Mouse (Mus musculus) limb, embryonic 12.5 days (tissue): ENCODE data around the gene Trappc12. TPM values are rescaled to one million over a fixed set of nuclear protein-coding genes. Genes with fewer than 3 reads are reported as not detected.
A peak's percentile ranks its signal among the peaks of the same experiment; 100 is the strongest.

ENCODE experiments used
- ATAC-seq: fragments of 200-750 bp; cut with Nextera tagmentation; 2 replicates; pipeline ENCODE4 v1.8.0; 2017; ENCODE audit warnings: low read depth, moderate TSS enrichment; ENCODE audit not compliant: insufficient number of reproducible peaks, insufficient read depth, low FRiP score, low TSS enrichment
- H3K27ac ChIP-seq: fragments of 300-500 bp; sonication (generic); 2 replicates; pipeline ENCODE4 v1.5.1; 2016; ENCODE audit warnings: mild to moderate bottlenecking, moderate library complexity
- H3K27me3 ChIP-seq: fragments of 300-500 bp; sonication (generic); 2 replicates; pipeline ENCODE4 v1.6.1; 2016; ENCODE audit warnings: mild to moderate bottlenecking, moderate library complexity
- H3K36me3 ChIP-seq: fragments of 300-500 bp; sonication (generic); 2 replicates; pipeline ENCODE4 v1.6.1; 2016; ENCODE audit warnings: mild to moderate bottlenecking, moderate library complexity
- H3K4me1 ChIP-seq: fragments of 300-500 bp; sonication (generic); replicated peaks from 2 replicates; pipeline ENCODE4 v1.6.1; 2016
- H3K4me2 ChIP-seq: fragments of 300-500 bp; sonication (generic); 2 replicates; pipeline ENCODE4 v1.6.1; 2016; ENCODE audit warnings: mild to moderate bottlenecking, moderate library complexity
- H3K4me3 ChIP-seq: fragments of 300-500 bp; sonication (generic); replicated peaks from 2 replicates; pipeline ENCODE4 v1.5.1; 2016; ENCODE audit warnings: mild to moderate bottlenecking
- H3K9ac ChIP-seq: fragments of 300-500 bp; sonication (generic); replicated peaks from 2 replicates; pipeline ENCODE4 v1.6.1; 2016; ENCODE audit warnings: mild to moderate bottlenecking, moderate library complexity
- H3K9me3 ChIP-seq: fragments of 300-500 bp; sonication (generic); 2 replicates; pipeline ENCODE4 v1.6.1; 2016; ENCODE audit warnings: mild to moderate bottlenecking, moderate library complexity
- WGBS: fragments of 180-500 bp; shearing (Covaris S2); methylation state at CpG from one replicate; pipeline ENCODE4 v1.1.7; 2016; 5-methylcytosine and 5-hydroxymethylcytosine counted together
- polyA plus RNA-seq: library from polyadenylated mRNA; unstranded; fragments of >200 nt; fragmentation: Nextera tagmentation; extraction: Ambion mirVana; gene quantifications from 2 replicates; pipeline ENCODE4 v1.2.1, GENCODE M21; 2016

The Trappc12 gene
- 42.1 and 43.0 TPM in 2 replicates for polyA plus RNA-seq

DNA sequence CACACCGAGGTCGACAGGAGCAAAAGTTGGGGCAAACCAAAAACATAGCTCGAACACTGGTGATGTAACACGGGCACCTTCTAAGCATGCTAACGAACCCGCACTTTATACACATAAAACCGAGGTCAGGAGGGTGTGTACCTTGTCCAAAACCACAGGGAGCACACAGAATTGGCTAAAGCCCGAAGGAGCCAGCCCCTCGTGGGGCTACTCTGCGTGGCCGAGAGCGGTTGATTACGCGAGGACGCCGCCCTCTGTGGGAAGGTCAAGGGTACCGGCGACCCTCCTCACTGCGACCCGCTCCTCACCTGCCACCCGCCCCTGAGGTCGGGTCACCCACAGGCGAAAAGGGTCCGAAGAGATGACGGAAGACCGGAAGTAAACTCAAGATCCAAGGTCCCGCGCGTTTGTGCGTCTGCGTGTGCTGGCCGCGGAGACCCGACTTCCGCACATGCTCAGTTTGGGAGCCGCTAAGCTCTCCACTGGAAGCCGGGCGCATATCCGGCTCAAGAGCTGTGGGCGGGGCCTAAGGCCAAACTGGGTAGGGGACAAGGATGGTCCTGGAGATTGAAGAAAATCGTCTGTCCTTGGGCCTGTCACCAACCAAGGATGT lies at the start of gene Trappc12:
TSS of gene Trappc12 (minus strand) at position 452 of the 613 bp plus-strand sequence.
- H3K4me3 ChIP-seq = peak within 1 kb of the TSS; percentile 76
- peak; percentile 85 for ATAC-seq
- H3K4me2 ChIP-seq = peak within 1 kb of the TSS; percentile 96
- peak within 1 kb of the TSS; percentile 80 for H3K9ac ChIP-seq
- H3K4me1 ChIP-seq = peaks cover 20% of the 10 kb centered on the region
- no peaks in the 10 kb centered on the region for H3K9me3 ChIP-seq
- WGBS = 2% methylated on average over 41 of the region's 41 CpGs
- peaks cover 23% of the 10 kb centered on the region for H3K36me3 ChIP-seq
- H3K27ac ChIP-seq = no peak within 1 kb of the TSS
- no peaks in the 10 kb centered on the region for H3K27me3 ChIP-seq

GRCm38 (mm10) chr12:28799798-28800411 lies 49.6 kb upstream of the Trappc12 start:
- Histone ChIP-seq H3K27ac (peak overlapping the region; percentile 85), H3K4me3 (no peak overlapping the region), H3K4me1 (peaks cover 35% of the 10 kb centered on the region), H3K27me3 (no peaks in the 10 kb centered on the region), H3K9me3 (peaks cover 5% of the 10 kb centered on the region), H3K9ac (no peak overlapping the region; the same call in 1 of the 2 replicates), H3K36me3 (no peaks in the 10 kb centered on the region), H3K4me2 (peak overlapping the region; percentile 9; the same call in 1 of the 2 replicates)
- WGBS = 13% methylated on average over 11 of the region's 11 CpGs
- ATAC-seq = peak; percentile 87

DNA sequence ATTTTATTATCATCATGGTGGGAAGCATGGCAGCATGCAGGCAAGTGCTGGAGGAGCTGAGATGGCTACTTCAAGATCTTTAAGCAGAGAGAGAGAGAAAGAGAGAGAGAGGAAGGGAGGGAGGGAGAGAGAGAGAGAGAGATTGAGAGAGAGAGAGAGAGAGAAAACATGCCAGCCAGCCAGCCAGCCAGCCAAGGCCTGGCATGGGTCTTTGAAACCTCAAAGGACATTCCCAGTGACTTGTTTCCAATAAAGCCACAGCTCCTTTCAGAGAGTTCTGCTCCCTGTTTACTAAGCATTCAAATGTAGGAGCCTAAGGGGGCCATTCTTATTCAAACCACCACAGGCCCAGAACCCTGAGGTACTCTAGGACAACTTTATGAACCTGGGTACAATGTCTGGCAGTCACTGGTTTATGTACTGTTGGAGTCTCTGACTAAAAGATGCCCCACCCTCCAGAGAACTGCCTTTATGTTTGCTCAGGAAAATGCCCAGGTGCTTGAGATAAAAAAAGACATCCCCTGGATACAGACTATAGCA lies 46.7 kb upstream of the Trappc12 start:
- Histone ChIP-seq H3K9ac (no peak overlapping the region), H3K36me3 (no peaks in the 10 kb centered on the region), H3K27me3 (no peaks in the 10 kb centered on the region), H3K4me2 (no peak overlapping the region), H3K9me3 (peaks cover 5% of the 10 kb centered on the region), H3K4me1 (peaks cover 35% of the 10 kb centered on the region), H3K27ac (no peak overlapping the region), H3K4me3 (no peak overlapping the region)
- ATAC-seq = no peak

DNA sequence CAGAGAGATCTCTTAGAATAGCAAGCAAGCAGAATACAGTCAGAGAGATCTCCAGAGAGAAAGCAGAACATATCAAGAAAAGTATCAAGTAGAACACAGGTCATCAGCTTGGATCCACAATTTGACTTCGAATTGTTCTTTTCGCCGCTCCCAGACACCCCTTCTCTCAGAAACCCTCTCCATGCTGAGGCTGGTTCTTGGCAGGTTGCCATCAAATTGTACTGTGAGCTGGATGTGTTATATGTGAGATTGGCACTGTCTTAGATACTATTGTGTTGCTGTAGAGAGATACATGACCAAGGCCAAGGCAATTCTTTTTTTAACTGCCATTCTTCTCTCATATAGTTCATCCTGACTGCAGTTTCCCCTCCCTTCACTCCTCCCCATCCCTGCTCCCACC lies 44.8 kb upstream of the Trappc12 start:
- Histone ChIP-seq H3K27ac (no peak overlapping the region), H3K9ac (no peak overlapping the region), H3K4me1 (peaks cover 35% of the 10 kb centered on the region), H3K27me3 (no peaks in the 10 kb centered on the region), H3K4me3 (no peak overlapping the region), H3K9me3 (peaks cover 5% of the 10 kb centered on the region), H3K36me3 (no peaks in the 10 kb centered on the region), H3K4me2 (no peak overlapping the region)
- WGBS = 92% methylated on average over 3 of the region's 3 CpGs
- ATAC-seq = no peak

GRCm38 (mm10) chr12:28793715-28794114 lies 43.4 kb upstream of the Trappc12 start:
- 73% methylated on average over 2 of the region's 2 CpGs for WGBS
- peaks cover 5% of the 10 kb centered on the region for H3K9me3 ChIP-seq

DNA sequence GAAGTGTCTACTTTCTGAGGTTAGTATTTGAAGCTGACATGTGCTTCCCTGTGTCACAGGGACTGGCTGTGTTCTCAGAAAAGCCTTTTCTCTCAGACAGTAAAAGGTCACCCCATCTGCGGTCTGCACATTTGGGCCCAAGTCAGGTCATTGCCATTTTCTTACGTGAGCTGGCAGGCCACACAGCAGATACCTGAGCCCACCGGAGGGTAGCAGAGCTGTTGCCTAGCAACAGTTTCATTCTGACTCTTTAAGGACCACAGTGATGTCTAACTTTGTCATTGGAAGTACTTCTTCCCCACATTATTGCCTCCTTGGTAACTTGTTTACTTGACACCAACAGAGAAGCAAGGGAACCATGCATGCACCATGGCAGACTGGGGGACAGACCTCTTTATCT lies 42.3 kb upstream of the Trappc12 start:
- Histone ChIP-seq H3K27ac (no peak overlapping the region), H3K9ac (no peak overlapping the region), H3K4me3 (no peak overlapping the region), H3K9me3 (no peaks in the 10 kb centered on the region), H3K4me2 (no peak overlapping the region), H3K36me3 (no peaks in the 10 kb centered on the region), H3K27me3 (no peaks in the 10 kb centered on the region), H3K4me1 (peaks cover 29% of the 10 kb centered on the region)
- ATAC-seq = no peak
- 70% methylated on average over 3 of the region's 3 CpGs for WGBS

More at GRCm38 (mm10) chr12:28793715-28794114, 43.4 kb upstream of the Trappc12 start:
- H3K27ac ChIP-seq = no peak overlapping the region
- no peak overlapping the region for H3K9ac ChIP-seq
- no peaks in the 10 kb centered on the region for H3K36me3 ChIP-seq
- H3K4me3 ChIP-seq = no peak overlapping the region
- H3K27me3 ChIP-seq = no peaks in the 10 kb centered on the region
- H3K4me1 ChIP-seq = peaks cover 29% of the 10 kb centered on the region
- no peak overlapping the region for H3K4me2 ChIP-seq
- no peak for ATAC-seq

- Histone ChIP-seq H3K27me3 (no peaks in the 10 kb centered on the region), H3K4me3 (no peak overlapping the region), H3K36me3 (no peaks in the 10 kb centered on the region), H3K9ac (no peak overlapping the region), H3K27ac (no peak overlapping the region), H3K4me1 (peaks cover 51% of the 10 kb centered on the region), H3K4me2 (no peak overlapping the region), H3K9me3 (no peaks in the 10 kb centered on the region)
- 97% methylated on average over 6 of the region's 6 CpGs for WGBS
- ATAC-seq = no peak
Observed at GRCm38 (mm10) chr12:28786310-28786709, 36.0 kb upstream of the Trappc12 start.

DNA sequence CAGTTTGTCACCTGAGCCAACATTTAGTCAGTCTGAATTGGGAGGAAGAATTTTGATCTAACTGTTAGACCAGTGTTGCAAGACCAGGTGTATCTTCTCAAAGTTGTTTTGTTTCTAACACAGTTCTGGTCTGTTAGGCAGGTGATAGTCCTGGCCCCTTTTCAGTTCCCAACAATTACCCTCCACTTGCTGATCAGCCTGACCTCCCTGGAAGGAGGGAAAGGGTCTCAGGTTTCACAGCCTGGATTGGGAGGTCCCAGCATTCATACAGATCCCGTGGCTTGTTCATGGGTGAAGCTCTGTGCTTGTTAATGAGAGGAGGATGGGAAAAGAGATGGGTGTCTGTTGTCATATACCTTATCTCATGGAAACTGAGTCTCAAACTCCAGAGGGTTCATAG lies 35.0 kb upstream of the Trappc12 start:
- ATAC-seq = peak; percentile 71; the same call in 1 of the 2 replicates
- Histone ChIP-seq H3K4me1 (peaks cover 50% of the 10 kb centered on the region), H3K27me3 (no peaks in the 10 kb centered on the region), H3K4me3 (no peak overlapping the region), H3K9ac (no peak overlapping the region), H3K9me3 (no peaks in the 10 kb centered on the region), H3K27ac (peak overlapping the region; percentile 18), H3K36me3 (no peaks in the 10 kb centered on the region), H3K4me2 (no peak overlapping the region)
- 0% methylated on average over 1 of the region's 1 CpGs for WGBS

DNA sequence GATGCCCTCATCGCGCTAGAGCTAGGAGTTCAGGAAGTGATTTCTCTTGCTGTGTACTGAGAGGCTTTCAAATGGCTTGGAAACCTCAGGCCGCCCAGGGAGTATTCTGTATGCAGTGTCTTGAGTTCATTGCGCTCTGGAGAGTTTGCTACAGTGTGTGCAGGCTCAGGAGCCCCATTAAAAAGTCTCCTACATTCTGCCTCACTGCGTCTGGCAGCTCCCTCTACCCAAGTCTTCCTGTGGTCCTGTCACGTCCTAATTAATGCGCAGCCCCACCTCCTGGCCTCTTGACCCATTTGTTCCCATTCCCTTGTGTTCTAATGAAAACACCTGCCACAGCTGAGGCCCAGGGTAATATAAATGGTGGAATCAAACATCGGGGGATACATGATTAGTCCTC lies 34.6 kb upstream of the Trappc12 start:
- 0 out of 2 replicates have a peak, but pooled peaks have one; percentile 24 for ATAC-seq
- no peaks in the 10 kb centered on the region for H3K27me3 ChIP-seq
- H3K27ac ChIP-seq = peak overlapping the region; percentile 60; the same call in 1 of the 2 replicates
- H3K9ac ChIP-seq = no peak overlapping the region
- H3K36me3 ChIP-seq = no peaks in the 10 kb centered on the region
- H3K4me3 ChIP-seq = no peak overlapping the region
- WGBS = 22% methylated on average over 8 of the region's 8 CpGs
- no peak overlapping the region for H3K4me2 ChIP-seq
- peaks cover 48% of the 10 kb centered on the region for H3K4me1 ChIP-seq
- no peaks in the 10 kb centered on the region for H3K9me3 ChIP-seq

DNA sequence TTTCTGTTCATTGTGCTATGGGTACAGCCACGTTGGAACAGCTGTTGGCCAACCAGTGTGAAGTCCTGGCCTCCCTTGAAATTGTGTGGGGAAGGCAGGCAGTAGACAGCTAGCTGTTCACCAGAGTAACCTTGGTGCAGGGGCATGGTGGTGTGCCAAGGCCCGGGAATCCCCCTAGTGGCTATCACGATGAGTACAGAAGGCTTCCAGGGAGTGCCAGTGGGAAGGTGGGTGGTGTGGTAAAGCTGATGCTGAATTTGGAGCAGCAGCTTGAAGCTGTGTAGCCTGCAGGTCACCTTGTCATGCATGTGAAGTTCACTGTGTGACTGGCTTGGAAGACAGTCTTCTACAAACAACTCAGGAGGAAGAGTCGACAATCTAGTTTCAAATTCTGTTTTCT lies 34.1 kb upstream of the Trappc12 start:
- Histone ChIP-seq H3K36me3 (no peaks in the 10 kb centered on the region), H3K4me2 (no peak overlapping the region), H3K9me3 (no peaks in the 10 kb centered on the region), H3K27ac (peak overlapping the region; percentile 60), H3K27me3 (no peaks in the 10 kb centered on the region), H3K4me3 (no peak overlapping the region), H3K9ac (no peak overlapping the region), H3K4me1 (peaks cover 47% of the 10 kb centered on the region)
- WGBS = 33% methylated on average over 4 of the region's 4 CpGs
- ATAC-seq = no peak

GRCm38 (mm10) chr12:28782637-28783036 lies 32.4 kb upstream of the Trappc12 start:
- ATAC-seq = no peak
- Histone ChIP-seq H3K27me3 (no peaks in the 10 kb centered on the region), H3K4me3 (no peak overlapping the region), H3K9me3 (no peaks in the 10 kb centered on the region), H3K4me2 (no peak overlapping the region), H3K27ac (no peak overlapping the region), H3K4me1 (peaks cover 47% of the 10 kb centered on the region), H3K36me3 (no peaks in the 10 kb centered on the region), H3K9ac (no peak overlapping the region)
- 97% methylated on average over 3 of the region's 3 CpGs for WGBS
